Mouse (Mus musculus) lung, adult 2 months (tissue): ENCODE data around the gene Mtif3.

Source experiments
- CTCF ChIP-seq: fragments of 200-500 bp; IDR thresholded peaks from 2 replicates; pipeline ENCODE4 v1.5.1; 2011; ENCODE audit warnings: mild to moderate bottlenecking, low read length, control low read depth; ENCODE audit not compliant: insufficient read depth
- POLR2A ChIP-seq: fragments of 200-500 bp; IDR thresholded peaks from 2 replicates; pipeline ENCODE4 v1.6.1; 2011; ENCODE audit warnings: low read depth, mild to moderate bottlenecking, control low read depth, low read length, borderline replicate concordance; ENCODE audit errors: extremely low read depth

DNA sequence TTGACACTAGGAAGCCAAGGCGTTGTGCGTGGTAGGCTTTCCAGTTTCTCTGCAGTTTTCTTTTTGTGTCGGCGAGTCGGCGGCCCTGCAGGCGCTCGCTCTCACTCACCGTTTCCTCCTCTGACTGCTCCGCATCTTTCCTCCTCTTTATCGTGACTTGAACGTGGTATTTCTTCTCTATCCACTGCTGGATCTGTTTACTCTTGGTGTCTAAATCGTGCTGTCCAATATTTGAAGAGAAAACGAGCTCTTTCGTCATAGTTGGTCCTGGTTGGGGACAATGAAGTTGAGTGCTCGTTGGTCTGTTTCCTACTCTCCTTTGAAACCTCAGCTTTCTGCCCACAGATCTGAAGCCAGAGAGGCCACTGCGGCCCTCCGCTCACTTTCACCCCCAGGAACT lies 6.9 kb downstream of the Mtif3 start:
- no peak for TF ChIP-seq CTCF
- TF ChIP-seq POLR2A = no peak
